Mouse (Mus musculus): Measurements from ENCODE around the gene Gh. TPM values are rescaled to one million over a fixed set of nuclear protein-coding genes. Genes with fewer than 3 reads are reported as not detected.
"Not testable (repeated sequence)": the region's sequence is repeated elsewhere in the genome, so short reads cannot be mapped to it uniquely, and the experiment has no call there.

Gh gene
- not detected in 2 replicates for polyA plus RNA-seq (2012; ENCODE audit: insufficient read depth, insufficient read length, low replicate concordance, missing spikeins)

- H3K4me3 ChIP-seq (ENCODE audit: insufficient read depth, low read depth, low read length), result no peak within 1 kb of the TSS
- 83% methylated on average over 9 of the region's 9 CpGs for WGBS
- H3K4me1 ChIP-seq (ENCODE audit: control insufficient read depth, insufficient read depth, low read length), result no peaks in the 10 kb centered on the region
- H3K27ac ChIP-seq (ENCODE audit: insufficient read depth, low read depth, low read length), result no peak within 1 kb of the TSS
- no peak for TF ChIP-seq CTCF (IDR thresholded peaks at IDR 0.05; ENCODE audit: insufficient read depth, low read depth, low read length)
- TF ChIP-seq POLR2A (IDR thresholded peaks at IDR 0.05; ENCODE audit: insufficient read depth, low read depth, low read length), result no peak
Measured at GRCm38 (mm10) chr11:106301765-106302164, at the start of gene Gh. Gh (minus strand) TSS chr11:106301865.

- whole genome bisulfite sequencing, result 62% methylated on average over 3 of the region's 3 CpGs
- no peak overlapping the region for H3K4me3 ChIP-seq (ENCODE audit: insufficient read depth, low read depth, low read length)
- TF ChIP-seq CTCF (IDR thresholded peaks at IDR 0.05; ENCODE audit: insufficient read depth, low read depth, low read length) (no peak), POLR2A (IDR thresholded peaks at IDR 0.05; ENCODE audit: insufficient read depth, low read depth, low read length) (no peak)
- no peaks in the 10 kb centered on the region for H3K4me1 ChIP-seq (ENCODE audit: control insufficient read depth, insufficient read depth, low read length)
- no peak overlapping the region for H3K27ac ChIP-seq (ENCODE audit: insufficient read depth, low read depth, low read length)
Measured at GRCm38 (mm10) chr11:106351253-106351652, 49.6 kb upstream of the Gh start.

GRCm38 (mm10) chr11:106350853-106351252, 49.2 kb upstream of the Gh start:
- Histone ChIP-seq H3K4me1 (ENCODE audit: control insufficient read depth, insufficient read depth, low read length) (no peaks in the 10 kb centered on the region), H3K4me3 (ENCODE audit: insufficient read depth, low read depth, low read length) (no peak overlapping the region), H3K27ac (ENCODE audit: insufficient read depth, low read depth, low read length) (no peak overlapping the region)
- 85% methylated on average over 5 of the region's 5 CpGs for WGBS
- TF ChIP-seq CTCF (IDR thresholded peaks at IDR 0.05; ENCODE audit: insufficient read depth, low read depth, low read length) (no peak), POLR2A (IDR thresholded peaks at IDR 0.05; ENCODE audit: insufficient read depth, low read depth, low read length) (no peak)

GRCm38 (mm10) chr11:106349772-106350171, 48.1 kb upstream of the Gh start:
- TF ChIP-seq CTCF (IDR thresholded peaks at IDR 0.05; ENCODE audit: insufficient read depth, low read depth, low read length) (no peak), POLR2A (IDR thresholded peaks at IDR 0.05; ENCODE audit: insufficient read depth, low read depth, low read length) (no peak)
- H3K27ac ChIP-seq (ENCODE audit: insufficient read depth, low read depth, low read length), result no peak overlapping the region
- no peak overlapping the region for H3K4me3 ChIP-seq (ENCODE audit: insufficient read depth, low read depth, low read length)
- H3K4me1 ChIP-seq (ENCODE audit: control insufficient read depth, insufficient read depth, low read length), result no peaks in the 10 kb centered on the region
- 91% methylated on average over 6 of the region's 6 CpGs for WGBS

- Histone ChIP-seq H3K4me1 (ENCODE audit: control insufficient read depth, insufficient read depth, low read length) (no peaks in the 10 kb centered on the region), H3K4me3 (ENCODE audit: insufficient read depth, low read depth, low read length) (no peak overlapping the region), H3K27ac (ENCODE audit: insufficient read depth, low read depth, low read length) (no peak overlapping the region)
- WGBS, result 43% methylated on average over 6 of the region's 6 CpGs
- TF ChIP-seq POLR2A (IDR thresholded peaks at IDR 0.05; ENCODE audit: insufficient read depth, low read depth, low read length) (no peak), CTCF (IDR thresholded peaks at IDR 0.05; ENCODE audit: insufficient read depth, low read depth, low read length) (no peak)
Measured at GRCm38 (mm10) chr11:106344910-106345309, 43.2 kb upstream of the Gh start.

- 80% methylated on average over 9 of the region's 9 CpGs for WGBS
- H3K27ac ChIP-seq (ENCODE audit: insufficient read depth, low read depth, low read length), result no peak overlapping the region
- H3K4me3 ChIP-seq (ENCODE audit: insufficient read depth, low read depth, low read length), result no peak overlapping the region
- H3K4me1 ChIP-seq (ENCODE audit: control insufficient read depth, insufficient read depth, low read length), result no peaks in the 10 kb centered on the region
- no peak for TF ChIP-seq POLR2A (IDR thresholded peaks at IDR 0.05; ENCODE audit: insufficient read depth, low read depth, low read length)
- no peak for TF ChIP-seq CTCF (IDR thresholded peaks at IDR 0.05; ENCODE audit: insufficient read depth, low read depth, low read length)
Measured at GRCm38 (mm10) chr11:106340990-106341520, 39.4 kb upstream of the Gh start.

- not testable (repeated sequence) for H3K4me3 ChIP-seq (ENCODE audit: insufficient read depth, low read depth, low read length); H3K27ac ChIP-seq (ENCODE audit: insufficient read depth, low read depth, low read length); H3K4me1 ChIP-seq (ENCODE audit: control insufficient read depth, insufficient read depth, low read length)
- 89% methylated on average over 4 of the region's 4 CpGs for WGBS
Measured at GRCm38 (mm10) chr11:106339323-106339722, 37.7 kb upstream of the Gh start.

GRCm38 (mm10) chr11:106338870-106339269, 37.2 kb upstream of the Gh start:
- TF ChIP-seq POLR2A (IDR thresholded peaks at IDR 0.05; ENCODE audit: insufficient read depth, low read depth, low read length) (no peak), CTCF (IDR thresholded peaks at IDR 0.05; ENCODE audit: insufficient read depth, low read depth, low read length) (no peak)
- H3K27ac ChIP-seq (ENCODE audit: insufficient read depth, low read depth, low read length), result no peak overlapping the region
- H3K4me1 ChIP-seq (ENCODE audit: control insufficient read depth, insufficient read depth, low read length), result no peaks in the 10 kb centered on the region
- WGBS, result 73% methylated on average over 7 of the region's 7 CpGs
- H3K4me3 ChIP-seq (ENCODE audit: insufficient read depth, low read depth, low read length), result no peak overlapping the region

GRCm38 (mm10) chr11:106338029-106338428, 36.4 kb upstream of the Gh start:
- TF ChIP-seq CTCF (IDR thresholded peaks at IDR 0.05; ENCODE audit: insufficient read depth, low read depth, low read length), result no peak
- TF ChIP-seq POLR2A (IDR thresholded peaks at IDR 0.05; ENCODE audit: insufficient read depth, low read depth, low read length), result no peak
- 80% methylated on average over 5 of the region's 5 CpGs for WGBS
- H3K27ac ChIP-seq (ENCODE audit: insufficient read depth, low read depth, low read length), result no peak overlapping the region
- no peak overlapping the region for H3K4me3 ChIP-seq (ENCODE audit: insufficient read depth, low read depth, low read length)
- no peaks in the 10 kb centered on the region for H3K4me1 ChIP-seq (ENCODE audit: control insufficient read depth, insufficient read depth, low read length)

GRCm38 (mm10) chr11:106334066-106334465, 32.4 kb upstream of the Gh start:
- H3K4me1 ChIP-seq (ENCODE audit: control insufficient read depth, insufficient read depth, low read length), result peaks cover 5% of the 10 kb centered on the region; the same call in 1 of the 2 replicates
- no peak overlapping the region for H3K27ac ChIP-seq (ENCODE audit: insufficient read depth, low read depth, low read length)
- TF ChIP-seq CTCF (IDR thresholded peaks at IDR 0.05; ENCODE audit: insufficient read depth, low read depth, low read length), result no peak
- no peak for TF ChIP-seq POLR2A (IDR thresholded peaks at IDR 0.05; ENCODE audit: insufficient read depth, low read depth, low read length)
- no peak overlapping the region for H3K4me3 ChIP-seq (ENCODE audit: insufficient read depth, low read depth, low read length)
- WGBS, result 18% methylated on average over 2 of the region's 2 CpGs
